Mouse (Mus musculus) 3T3-L1 (cell line): ENCODE measurements around the gene Sept8.

Experiments used
- DNase-seq: peaks from one replicate; pipeline ENCODE4 v3.0.0-alpha.2; 2015; ENCODE audit warnings: low read depth, low spot score

The Sept8 gene

DNA sequence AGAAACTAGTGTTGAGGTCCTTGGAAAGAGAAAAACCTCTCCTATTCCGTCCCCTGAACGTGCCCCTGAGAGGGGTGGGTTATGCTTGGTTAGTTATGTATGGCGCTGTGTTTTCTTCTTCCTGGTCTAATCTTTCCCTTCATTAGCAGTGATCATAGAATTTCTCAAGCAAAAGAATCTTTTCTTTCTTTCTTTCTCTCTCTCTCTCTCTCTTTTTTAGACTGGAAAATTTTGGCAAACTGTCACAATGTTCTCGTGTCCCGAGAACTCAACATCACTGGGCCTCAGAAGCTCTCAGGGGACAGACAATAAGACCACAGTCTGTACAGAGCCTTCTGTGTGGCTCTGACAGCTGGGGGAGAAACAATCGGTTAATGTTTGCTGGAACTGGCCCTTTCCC lies 23.6 kb upstream of the Sept8 start:
- no peak for DNase-seq

DNA sequence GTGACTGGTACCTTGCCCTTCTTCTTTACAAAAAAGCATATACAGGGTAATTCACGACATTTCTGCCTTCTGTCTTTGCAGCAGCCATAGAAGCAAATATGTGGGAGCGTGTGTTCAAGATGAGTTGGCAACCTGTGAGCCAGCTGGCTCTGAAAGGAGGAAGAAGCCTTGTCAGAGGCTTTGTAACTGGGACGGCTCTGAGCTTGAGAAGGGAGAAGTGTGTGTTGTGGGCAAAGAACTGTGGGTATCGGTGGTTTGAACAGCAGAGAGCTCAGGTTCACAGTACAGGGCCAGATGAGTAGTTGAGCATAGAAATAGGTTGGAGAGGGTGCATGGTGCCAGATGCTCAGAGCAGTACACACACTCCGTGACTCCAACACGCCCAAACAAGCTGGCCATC lies 22.1 kb upstream of the Sept8 start:
- DNase-seq, result no peak

GRCm38 (mm10) chr11:53500569-53500968 lies 18.5 kb upstream of the Sept8 start:
- peak; percentile 84 for DNase-seq

DNA sequence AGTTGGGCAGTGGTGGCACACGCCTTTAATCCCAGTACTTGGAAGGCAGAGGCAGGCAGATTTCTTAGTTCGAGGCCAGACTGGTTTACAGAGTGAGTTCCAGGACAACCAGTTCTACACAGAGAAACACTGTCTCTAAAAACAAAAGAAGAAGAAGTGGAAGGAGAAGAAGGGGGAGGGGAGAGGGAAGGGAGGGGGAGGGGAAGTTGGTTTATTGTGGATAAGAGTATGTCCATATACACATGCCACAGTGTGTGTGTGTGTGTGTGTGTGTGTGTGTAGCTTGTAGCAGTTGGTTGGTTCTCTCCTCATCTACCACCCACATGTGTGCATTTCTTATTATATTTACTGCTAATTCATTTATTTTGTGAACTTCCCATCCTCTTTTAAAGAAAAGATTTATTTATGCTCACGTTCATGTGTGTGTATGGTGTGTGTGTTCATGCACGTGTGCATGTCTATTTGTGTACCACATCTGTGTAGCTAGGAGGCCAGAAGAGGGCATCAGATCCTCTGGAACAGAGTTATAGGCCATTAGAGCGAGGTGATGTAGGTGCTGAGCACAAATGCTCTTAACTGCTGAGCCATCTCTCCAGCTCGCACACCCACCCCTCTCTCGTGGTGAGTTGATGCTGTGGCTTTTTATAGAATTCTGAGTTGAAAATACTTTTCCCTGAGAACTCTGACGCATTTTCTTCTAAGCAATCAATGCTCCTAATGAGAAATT lies 16.9 kb upstream of the Sept8 start:
- no peak for DNase-seq

- DNase-seq, result no peak
Measured at GRCm38 (mm10) chr11:53503738-53504137, 15.3 kb upstream of the Sept8 start.

DNA sequence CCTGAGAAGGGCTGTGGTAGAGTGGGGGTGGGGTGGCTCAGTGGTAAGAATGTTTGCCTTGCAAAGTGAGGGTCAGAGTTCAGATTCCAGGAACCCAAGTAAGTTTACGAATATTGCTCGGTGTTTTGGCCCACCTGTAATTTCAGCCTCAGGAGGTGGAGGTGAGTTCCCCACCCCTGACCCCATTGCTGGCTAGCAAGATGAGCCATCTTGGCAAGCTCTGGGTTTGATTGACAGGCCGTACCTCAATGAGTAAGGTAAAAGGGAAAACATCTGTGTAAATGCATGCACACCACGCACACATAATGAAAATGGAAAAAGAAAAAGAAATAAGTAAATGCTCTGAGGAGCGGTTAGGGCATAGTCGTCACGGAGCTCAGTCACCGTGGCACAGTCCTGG lies 14.7 kb upstream of the Sept8 start:
- DNase-seq, result no peak

DNA sequence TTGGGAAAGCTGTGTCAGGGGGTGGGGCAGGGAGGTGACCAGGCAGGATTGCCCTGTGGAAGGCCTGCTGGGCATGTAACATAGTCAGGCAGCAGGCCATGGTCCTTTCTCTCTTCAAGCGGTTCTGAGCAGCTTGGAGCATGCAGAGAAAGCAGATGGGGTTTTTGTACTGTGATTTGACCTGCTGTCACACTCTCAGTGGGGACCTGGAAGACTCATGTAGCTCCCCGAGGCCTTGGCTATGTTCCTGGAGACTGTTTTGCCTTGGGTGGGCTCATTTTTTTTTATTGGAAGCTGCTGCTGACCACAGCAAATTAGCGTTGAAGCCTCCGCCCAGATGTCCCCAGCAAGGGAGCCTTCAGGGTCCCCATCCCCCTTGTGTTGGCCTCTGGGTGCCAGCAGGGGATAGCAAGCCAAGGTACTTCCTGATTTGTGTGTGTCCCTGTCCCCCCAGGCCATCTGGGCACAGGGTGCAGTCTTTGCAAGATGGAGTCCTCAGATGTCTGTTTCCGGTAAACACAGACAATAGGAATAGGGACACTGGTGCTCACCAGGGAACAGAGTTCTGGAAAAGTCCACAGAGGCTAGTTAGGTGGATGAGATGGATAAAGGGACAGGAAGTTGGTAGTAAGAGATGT lies 13.9 kb upstream of the Sept8 start:
- no peak for DNase-seq

GRCm38 (mm10) chr11:53507098-53507805 lies 11.8 kb upstream of the Sept8 start:
- no peak for DNase-seq

DNA sequence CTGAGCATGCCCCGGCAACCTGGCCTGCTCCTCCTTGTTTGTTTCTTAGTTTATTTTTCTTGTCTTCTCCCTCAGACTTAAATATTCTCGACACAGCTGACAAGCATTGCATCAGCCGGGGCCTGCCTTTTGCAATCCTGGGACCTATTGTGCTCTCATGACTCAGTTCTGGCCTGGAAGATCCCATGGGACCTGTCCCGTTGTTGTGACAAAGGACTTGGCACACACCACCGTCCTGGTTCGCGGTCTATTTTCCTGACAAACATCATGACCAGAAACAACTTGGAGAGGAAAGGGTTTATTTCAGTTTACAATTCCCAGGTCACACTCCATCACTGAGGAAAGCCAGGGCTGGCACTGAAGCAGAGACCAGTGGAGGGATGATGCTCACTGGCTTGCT lies 10.9 kb upstream of the Sept8 start:
- DNase-seq, result peak; percentile 92

GRCm38 (mm10) chr11:53508591-53508990 lies 10.5 kb upstream of the Sept8 start:
- DNase-seq, result peak; percentile 49

DNA sequence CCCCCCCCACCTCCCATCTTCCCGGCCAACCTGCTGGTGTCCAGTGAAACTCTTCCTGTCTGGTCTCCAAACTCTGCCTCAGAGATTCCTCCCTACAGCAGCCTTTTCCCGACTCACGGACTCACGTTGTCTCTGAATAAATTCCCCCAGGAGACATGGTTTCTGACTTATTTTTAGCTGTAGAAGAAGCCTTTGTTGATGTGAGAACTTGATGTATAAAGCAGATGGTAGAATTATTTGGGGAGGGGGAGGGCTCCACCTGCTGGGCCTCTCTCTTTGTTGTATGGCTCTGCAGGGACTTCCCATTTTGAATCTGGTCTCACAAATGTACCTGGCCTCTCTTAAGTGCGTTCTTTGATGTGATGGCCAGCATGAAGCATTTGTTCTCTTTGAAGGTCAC lies 8.7 kb upstream of the Sept8 start:
- no peak for DNase-seq

DNA sequence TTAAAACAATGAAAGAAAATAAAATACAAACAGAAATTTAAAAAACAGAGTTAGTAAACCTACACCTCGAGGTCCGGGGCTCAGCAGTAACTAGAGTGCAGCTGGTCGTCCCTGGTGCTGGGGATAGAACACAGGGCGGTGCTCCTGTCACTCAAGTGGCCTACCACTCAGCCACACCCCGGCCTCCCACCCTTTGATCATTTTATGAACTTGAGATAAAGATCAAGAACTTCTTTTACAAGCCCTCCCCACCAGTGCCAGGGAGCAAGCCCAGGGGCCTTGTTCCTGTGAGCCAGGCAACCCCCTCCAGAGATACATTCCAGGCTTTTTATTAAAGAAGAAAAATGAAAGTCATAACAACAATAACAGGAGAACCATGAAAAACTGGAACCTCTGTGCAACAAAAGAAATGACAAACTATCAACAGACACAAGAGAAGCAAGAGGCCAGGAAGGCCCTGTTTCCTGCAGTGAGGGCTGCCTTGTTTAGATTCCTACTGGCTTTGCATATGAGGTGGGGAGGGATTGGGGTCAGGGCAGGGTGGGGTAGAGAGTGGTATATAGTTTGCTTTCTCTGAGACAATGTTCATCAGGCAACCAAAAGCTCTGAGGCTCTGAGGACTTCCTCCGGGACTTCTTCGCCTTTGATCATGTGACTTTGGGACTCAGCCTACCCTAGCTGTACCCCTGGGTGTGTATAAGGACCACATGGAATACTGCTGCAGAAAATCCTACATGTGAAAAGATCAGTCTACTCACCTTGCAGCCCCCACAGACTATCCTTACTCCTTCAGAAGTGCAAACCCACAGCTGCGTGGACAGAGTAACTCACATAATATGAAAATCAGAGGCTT lies 2.1 kb upstream of the Sept8 start:
- DNase-seq, result no peak

DNA sequence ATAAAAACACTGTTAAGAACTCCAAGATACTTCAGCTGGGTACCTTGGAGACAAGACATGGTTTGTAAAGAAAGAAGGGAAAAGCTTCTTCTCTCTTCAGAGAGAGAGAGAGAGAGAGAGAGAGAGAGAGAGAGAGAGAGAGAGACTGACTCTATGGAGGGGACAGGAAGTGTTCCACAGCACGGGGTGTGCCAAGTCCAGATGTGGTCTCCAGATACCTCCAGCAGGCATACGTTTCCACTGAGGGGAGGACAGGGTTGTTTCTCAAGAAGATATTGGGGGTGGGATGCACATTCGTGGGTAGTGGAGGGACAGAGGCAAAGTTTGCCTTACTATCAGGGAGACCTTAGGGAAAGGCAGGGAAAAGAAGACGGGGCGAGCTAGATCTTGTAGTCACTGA lies 298 bp upstream of the Sept8 start:
- no peak for DNase-seq

DNA sequence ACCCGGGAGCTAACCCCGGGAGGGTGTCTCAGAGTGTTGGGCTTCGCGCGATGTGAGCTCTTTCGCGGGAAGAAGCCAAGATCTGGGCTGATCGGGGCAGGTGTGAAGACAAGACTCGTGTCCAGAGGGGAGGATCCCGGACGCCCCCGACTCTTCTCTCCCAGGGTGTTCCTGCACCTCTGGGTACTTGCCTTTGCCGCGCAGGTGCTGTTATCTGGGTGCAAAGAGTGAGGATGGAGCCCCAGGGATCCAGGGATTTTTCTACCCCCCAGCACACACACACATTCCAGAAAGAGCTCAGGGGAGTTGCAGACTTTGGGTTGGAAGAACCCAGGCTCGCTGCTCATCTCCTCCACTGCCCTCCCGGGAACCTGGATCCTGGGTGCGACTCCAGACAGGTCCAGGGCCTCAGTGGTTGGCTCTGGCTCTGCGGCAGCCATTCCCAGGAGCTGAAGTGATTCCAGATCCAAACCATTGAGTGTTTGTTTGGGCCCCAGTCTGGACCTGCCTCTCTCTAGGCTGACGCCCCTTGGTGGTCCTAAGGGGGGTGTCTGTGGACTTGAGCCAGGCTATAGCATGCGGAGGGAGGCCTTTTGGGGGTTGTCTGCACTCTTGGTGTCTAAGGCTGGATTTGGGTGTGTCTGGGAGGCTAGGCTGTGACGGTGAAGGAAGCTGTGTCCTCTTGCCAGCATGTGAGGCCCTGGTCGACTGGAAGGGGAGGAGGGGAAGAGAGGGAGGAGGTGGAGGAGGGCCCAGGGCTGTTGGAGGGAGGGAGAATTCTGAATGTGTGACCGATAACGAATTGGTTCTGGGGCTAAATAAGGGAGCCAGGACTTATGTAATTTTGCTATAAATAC lies 1.3 kb downstream of the Sept8 start:
- DNase-seq, result peak; percentile 82

DNA sequence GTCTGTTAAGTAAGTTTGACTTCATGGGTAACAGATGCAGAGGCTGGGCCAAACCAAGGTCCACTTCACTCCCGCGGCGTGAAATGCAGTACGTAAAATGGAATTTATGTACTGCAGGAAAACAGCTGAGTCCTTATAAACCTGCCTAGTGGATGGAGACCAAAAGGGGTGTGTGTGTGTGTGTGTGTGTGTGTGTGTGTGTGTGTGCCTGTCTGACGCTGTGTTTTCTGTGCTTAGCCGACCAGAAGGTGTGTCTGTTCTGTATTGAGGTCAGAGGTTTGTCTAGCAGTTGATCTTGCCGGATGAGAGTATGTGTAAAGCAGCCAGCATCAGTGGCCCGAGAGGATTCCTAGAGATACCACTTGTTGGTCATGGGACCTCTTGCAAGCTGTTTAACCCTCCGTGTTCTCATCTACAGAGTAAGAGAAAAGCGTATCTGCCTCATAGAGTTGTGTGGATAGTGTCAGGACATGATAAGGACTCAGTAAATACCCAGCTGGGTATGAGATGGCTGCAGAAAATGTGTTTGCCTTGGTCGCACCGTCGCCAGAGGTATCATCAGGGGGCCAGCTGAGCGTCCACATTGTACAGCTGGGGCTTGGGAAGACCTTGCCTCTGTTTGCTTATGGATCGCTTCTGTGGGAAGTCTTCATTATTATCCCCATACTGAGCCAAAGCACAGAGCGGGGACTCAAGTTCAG lies 2.2 kb downstream of the Sept8 start:
- peak; percentile 32 for DNase-seq

- no peak for DNase-seq
Measured at GRCm38 (mm10) chr11:53521821-53522131, 2.7 kb downstream of the Sept8 start.

GRCm38 (mm10) chr11:53522362-53522761 lies 3.3 kb downstream of the Sept8 start:
- no peak for DNase-seq

- no peak for DNase-seq
Measured at GRCm38 (mm10) chr11:53522930-53523329, 3.9 kb downstream of the Sept8 start.

DNA sequence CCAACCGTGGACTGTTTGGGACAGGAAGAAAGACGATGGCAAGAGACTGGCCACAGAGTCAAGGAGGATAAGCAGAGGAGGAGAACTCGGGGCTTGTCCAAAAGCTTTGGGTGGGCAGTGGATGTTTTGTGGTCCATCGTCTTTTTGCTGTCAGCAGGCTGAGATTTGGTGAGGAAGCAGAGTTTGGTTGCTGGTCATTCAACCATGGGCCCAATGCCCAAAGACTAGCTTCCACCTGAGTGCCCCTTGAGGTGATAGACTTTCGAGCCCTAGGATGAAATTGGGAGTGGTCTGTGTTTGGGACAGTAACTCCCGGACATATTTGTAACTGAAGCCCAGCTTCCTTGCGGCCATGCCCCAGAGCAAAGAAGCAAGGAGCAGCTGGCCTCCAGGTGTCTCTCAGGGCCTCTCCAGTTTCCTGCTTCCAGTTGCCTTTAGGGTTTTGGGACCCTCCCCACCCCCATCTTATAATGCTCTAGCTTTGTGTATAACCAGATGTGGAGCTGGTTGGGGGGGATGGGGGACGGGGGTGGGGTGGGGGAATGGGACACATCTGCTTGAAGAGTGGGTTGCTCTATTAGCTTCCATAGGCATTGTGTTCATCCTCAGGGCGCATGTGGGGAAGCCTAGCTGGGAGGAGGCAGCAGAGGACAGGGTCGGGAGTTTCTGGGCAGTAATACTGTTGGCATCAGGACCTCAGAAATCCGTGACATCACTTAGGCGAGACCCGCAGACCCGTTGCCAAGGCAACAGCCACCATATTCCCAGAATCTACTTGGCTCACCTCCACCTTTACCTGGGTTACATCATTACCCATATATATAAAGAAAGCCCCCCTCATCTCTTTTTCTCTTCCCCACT lies 4.7 kb downstream of the Sept8 start:
- no peak for DNase-seq

GRCm38 (mm10) chr11:53524905-53525304 lies 5.8 kb downstream of the Sept8 start:
- no peak for DNase-seq
